Mouse (Mus musculus) hindbrain, embryonic 16.5 days (tissue): ENCODE data around the gene 3110009E18Rik. TPM values are rescaled to one million over a fixed set of nuclear protein-coding genes. Genes with fewer than 3 reads are reported as not detected.

ENCODE experiments used
- ATAC-seq: fragments of 200-750 bp; cut with Nextera tagmentation; 2 replicates; pipeline ENCODE4 v1.8.0; 2017; ENCODE audit warnings: moderate TSS enrichment, moderate library complexity
- H3K27ac ChIP-seq: fragments of 300-500 bp; sonication (generic); 2 replicates; pipeline ENCODE4 v1.5.1; 2014; ENCODE audit warnings: low read depth, mild to moderate bottlenecking, control low read depth, low read length, moderate library complexity
- H3K27me3 ChIP-seq: fragments of 300-500 bp; sonication (generic); replicated peaks from 2 replicates; pipeline ENCODE4 v1.6.1; 2014; ENCODE audit warnings: low read length; ENCODE audit not compliant: control insufficient read depth, insufficient read depth
- H3K36me3 ChIP-seq: fragments of 300-500 bp; sonication (generic); 2 replicates; pipeline ENCODE4 v1.6.1; 2014; ENCODE audit warnings: mild to moderate bottlenecking, low read length, moderate library complexity, mixed read lengths; ENCODE audit not compliant: control insufficient read depth, insufficient read depth
- H3K4me1 ChIP-seq: fragments of 300-500 bp; sonication (generic); 2 replicates; pipeline ENCODE4 v1.6.1; 2014; ENCODE audit warnings: low read depth, low read length; ENCODE audit not compliant: control insufficient read depth, insufficient read depth
- H3K4me2 ChIP-seq: fragments of 300-500 bp; sonication (generic); 2 replicates; pipeline ENCODE4 v1.6.1; 2014; ENCODE audit warnings: mild to moderate bottlenecking, low read length, control low read depth, moderate library complexity
- H3K4me3 ChIP-seq: fragments of 300-500 bp; sonication (generic); 2 replicates; pipeline ENCODE4 v1.5.1; 2014; ENCODE audit warnings: mild to moderate bottlenecking, low read length, control low read depth, moderate library complexity
- H3K9ac ChIP-seq: fragments of 300-500 bp; sonication (generic); 2 replicates; pipeline ENCODE4 v1.6.1; 2014; ENCODE audit warnings: low read depth, mild to moderate bottlenecking, control low read depth, low read length, moderate library complexity
- H3K9me3 ChIP-seq: fragments of 300-500 bp; sonication (generic); 2 replicates; pipeline ENCODE4 v1.6.1; 2014; ENCODE audit warnings: mild to moderate bottlenecking, low read length, moderate library complexity; ENCODE audit not compliant: control insufficient read depth
- WGBS: fragments of 180-500 bp; shearing (Covaris S2); extraction: QIAGEN DNeasy Blood & Tissue Kit; methylation state at CpG from one replicate; pipeline ENCODE4 v1.1.7; 2014; 5-methylcytosine and 5-hydroxymethylcytosine counted together
- polyA plus RNA-seq: library from polyadenylated mRNA; unstranded; fragments of >200 nt; fragmentation: Nextera tagmentation; extraction: Ambion mirVana; gene quantifications from 2 replicates; pipeline ENCODE4 v1.2.1, GENCODE M21; 2015

The 3110009E18Rik gene
- polyA plus RNA-seq, 1 experiment from 2014 or later: 13.3 TPM

- WGBS: 81% methylated on average over 11 of the region's 11 CpGs
- Histone ChIP-seq H3K4me2 (no peak overlapping the region), H3K27ac (no peak overlapping the region), H3K27me3 (no peaks in the 10 kb centered on the region), H3K4me1 (no peaks in the 10 kb centered on the region; the same call in 1 of the 2 replicates), H3K9me3 (no peaks in the 10 kb centered on the region), H3K36me3 (no peaks in the 10 kb centered on the region), H3K9ac (no peak overlapping the region), H3K4me3 (no peak overlapping the region)
- ATAC-seq: no peak
Observed at GRCm38 (mm10) chr1:120208502-120209230, 87.7 kb downstream of the 3110009E18Rik start.

GRCm38 (mm10) chr1:120220841-120221240, 99.9 kb downstream of the 3110009E18Rik start:
- H3K4me1 ChIP-seq: no peaks in the 10 kb centered on the region
- no peak overlapping the region for H3K4me2 ChIP-seq
- H3K27me3 ChIP-seq: no peaks in the 10 kb centered on the region
- no peaks in the 10 kb centered on the region for H3K36me3 ChIP-seq
- no peaks in the 10 kb centered on the region for H3K9me3 ChIP-seq
- H3K4me3 ChIP-seq: no peak overlapping the region
- no peak overlapping the region for H3K27ac ChIP-seq
- WGBS: 51% methylated on average over 6 of the region's 6 CpGs
- H3K9ac ChIP-seq: no peak overlapping the region
- no peak for ATAC-seq

GRCm38 (mm10) chr1:120221285-120221684, 100.3 kb downstream of the 3110009E18Rik start:
- Histone ChIP-seq H3K27me3 (no peaks in the 10 kb centered on the region), H3K9me3 (no peaks in the 10 kb centered on the region), H3K9ac (no peak overlapping the region), H3K4me3 (no peak overlapping the region), H3K4me1 (no peaks in the 10 kb centered on the region), H3K4me2 (no peak overlapping the region), H3K27ac (no peak overlapping the region), H3K36me3 (no peaks in the 10 kb centered on the region)
- WGBS: 44% methylated on average over 2 of the region's 2 CpGs
- no peak for ATAC-seq

- ATAC-seq: no peak
- Histone ChIP-seq H3K36me3 (no peaks in the 10 kb centered on the region), H3K27me3 (no peaks in the 10 kb centered on the region; the same call in 1 of the 2 replicates), H3K4me3 (no peak overlapping the region), H3K4me2 (no peak overlapping the region), H3K9me3 (no peaks in the 10 kb centered on the region), H3K27ac (no peak overlapping the region), H3K9ac (no peak overlapping the region), H3K4me1 (no peaks in the 10 kb centered on the region)
- WGBS: 83% methylated on average over 4 of the region's 4 CpGs
Observed at GRCm38 (mm10) chr1:120223613-120224012, 102.6 kb downstream of the 3110009E18Rik start.

- no peak for ATAC-seq
- no peaks in the 10 kb centered on the region for H3K9me3 ChIP-seq
- WGBS: 68% methylated on average over 10 of the region's 10 CpGs
Observed at GRCm38 (mm10) chr1:120229723-120230471, 108.9 kb downstream of the 3110009E18Rik start.

GRCm38 (mm10) chr1:120231334-120231733, 110.3 kb downstream of the 3110009E18Rik start:
- H3K27ac ChIP-seq: no peak overlapping the region
- no peaks in the 10 kb centered on the region; the same call in 1 of the 2 replicates for H3K27me3 ChIP-seq
- H3K9ac ChIP-seq: no peak overlapping the region
- no peak overlapping the region for H3K4me3 ChIP-seq
- H3K4me1 ChIP-seq: no peaks in the 10 kb centered on the region
- no peak overlapping the region for H3K4me2 ChIP-seq
- WGBS: 41% methylated on average over 6 of the region's 6 CpGs
- ATAC-seq: 0 out of 2 replicates have a peak, but pooled peaks have one; percentile 18
- no peaks in the 10 kb centered on the region for H3K36me3 ChIP-seq
- H3K9me3 ChIP-seq: no peaks in the 10 kb centered on the region

More at GRCm38 (mm10) chr1:120229723-120230471, 108.9 kb downstream of the 3110009E18Rik start:
- no peaks in the 10 kb centered on the region for H3K4me1 ChIP-seq
- H3K9ac ChIP-seq: no peak overlapping the region
- no peak overlapping the region for H3K27ac ChIP-seq
- H3K4me2 ChIP-seq: no peak overlapping the region
- H3K36me3 ChIP-seq: no peaks in the 10 kb centered on the region
- no peak overlapping the region for H3K4me3 ChIP-seq
- H3K27me3 ChIP-seq: no peaks in the 10 kb centered on the region; the same call in 1 of the 2 replicates

- H3K9me3 ChIP-seq: no peaks in the 10 kb centered on the region
Observed at GRCm38 (mm10) chr1:120232170-120232569, 111.2 kb downstream of the 3110009E18Rik start.

GRCm38 (mm10) chr1:120235631-120236215, 114.7 kb downstream of the 3110009E18Rik start:
- 91% methylated on average over 6 of the region's 6 CpGs for WGBS
- H3K4me2 ChIP-seq: no peak overlapping the region
- no peak overlapping the region for H3K9ac ChIP-seq
- H3K9me3 ChIP-seq: no peaks in the 10 kb centered on the region
- no peaks in the 10 kb centered on the region for H3K36me3 ChIP-seq
- no peak overlapping the region for H3K4me3 ChIP-seq
- H3K27ac ChIP-seq: no peak overlapping the region
- no peaks in the 10 kb centered on the region for H3K27me3 ChIP-seq
- no peak for ATAC-seq
- H3K4me1 ChIP-seq: no peaks in the 10 kb centered on the region

More at GRCm38 (mm10) chr1:120232170-120232569, 111.2 kb downstream of the 3110009E18Rik start:
- no peak for ATAC-seq
- no peaks in the 10 kb centered on the region for H3K36me3 ChIP-seq
- 80% methylated on average over 6 of the region's 6 CpGs for WGBS
- no peak overlapping the region for H3K27ac ChIP-seq
- H3K4me1 ChIP-seq: no peaks in the 10 kb centered on the region
- H3K4me2 ChIP-seq: no peak overlapping the region
- H3K27me3 ChIP-seq: no peaks in the 10 kb centered on the region; the same call in 1 of the 2 replicates
- H3K9ac ChIP-seq: no peak overlapping the region
- H3K4me3 ChIP-seq: no peak overlapping the region

GRCm38 (mm10) chr1:120236424-120236823, 115.4 kb downstream of the 3110009E18Rik start:
- 85% methylated on average over 14 of the region's 14 CpGs for WGBS
- Histone ChIP-seq H3K27ac (no peak overlapping the region), H3K4me1 (no peaks in the 10 kb centered on the region), H3K4me3 (no peak overlapping the region), H3K9me3 (no peaks in the 10 kb centered on the region), H3K36me3 (no peaks in the 10 kb centered on the region), H3K27me3 (no peaks in the 10 kb centered on the region), H3K9ac (no peak overlapping the region), H3K4me2 (no peak overlapping the region)
- ATAC-seq: no peak
